Mouse (Mus musculus) adrenal gland, adult 18-20 months (tissue): Measurements from ENCODE around the gene Mrps27. TPM values are rescaled to one million over a fixed set of nuclear protein-coding genes. Genes with fewer than 3 reads are reported as not detected.
A peak's percentile ranks its signal among the peaks of the same experiment; 100 is the strongest.

Experiments used
- DNase-seq, 2 experiments: peaks; one replicate each; pipeline ENCODE4 v3.0.0; 2021 to 2022; ENCODE audit warnings: low spot score in 2 of 2
- total RNA-seq, 2 experiments: library from RNA; stranded (reverse); gene quantifications; 1 replicate in 1 of 2; 2 replicates in 1 of 2; pipeline ENCODE4 v1.2.3; 2021

Mrps27 gene
- total RNA-seq, 2 experiments from 2014 or later: 39.8 to 40.9 TPM

DNA sequence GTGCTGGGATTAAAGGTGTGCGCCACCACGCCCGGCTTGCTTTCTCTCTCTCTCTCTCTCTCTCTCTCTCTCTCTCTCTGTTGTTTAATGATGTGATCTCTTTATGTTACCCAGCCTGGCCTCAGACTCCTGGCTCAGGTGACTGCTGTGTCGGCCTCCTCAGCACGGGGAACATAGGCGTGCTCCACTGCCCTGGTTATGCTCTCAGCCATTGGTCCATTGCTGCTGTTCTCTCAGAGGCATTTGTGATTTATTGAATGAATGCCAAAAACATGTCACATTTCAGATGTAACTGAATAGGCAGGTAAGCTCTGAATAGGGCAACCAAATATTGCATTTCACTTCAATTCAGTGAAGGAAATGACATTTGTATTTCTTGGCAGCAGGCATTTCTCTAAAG is 41.3 kb downstream of the Mrps27 start:
- no peak for DNase-seq

DNA sequence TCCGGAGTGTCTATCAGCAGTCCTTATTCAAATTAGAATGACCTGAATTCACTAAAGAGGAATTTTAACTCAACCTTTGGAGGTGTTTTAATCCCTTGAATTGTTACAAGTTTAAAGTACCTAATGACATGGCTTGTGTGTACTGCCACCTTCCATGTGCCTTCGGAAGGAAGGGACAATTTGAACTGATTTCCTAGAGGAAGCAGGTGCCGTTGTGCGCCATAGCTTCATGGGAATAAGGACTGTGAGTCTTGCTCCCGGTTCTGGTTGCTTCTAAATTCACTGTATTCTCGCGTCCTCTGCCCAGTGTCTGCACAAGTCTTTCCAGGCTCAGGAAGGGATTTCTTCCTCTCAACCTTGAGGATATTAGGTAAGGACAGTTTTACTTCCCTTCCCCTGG is 41.8 kb downstream of the Mrps27 start:
- no peak for DNase-seq

DNA sequence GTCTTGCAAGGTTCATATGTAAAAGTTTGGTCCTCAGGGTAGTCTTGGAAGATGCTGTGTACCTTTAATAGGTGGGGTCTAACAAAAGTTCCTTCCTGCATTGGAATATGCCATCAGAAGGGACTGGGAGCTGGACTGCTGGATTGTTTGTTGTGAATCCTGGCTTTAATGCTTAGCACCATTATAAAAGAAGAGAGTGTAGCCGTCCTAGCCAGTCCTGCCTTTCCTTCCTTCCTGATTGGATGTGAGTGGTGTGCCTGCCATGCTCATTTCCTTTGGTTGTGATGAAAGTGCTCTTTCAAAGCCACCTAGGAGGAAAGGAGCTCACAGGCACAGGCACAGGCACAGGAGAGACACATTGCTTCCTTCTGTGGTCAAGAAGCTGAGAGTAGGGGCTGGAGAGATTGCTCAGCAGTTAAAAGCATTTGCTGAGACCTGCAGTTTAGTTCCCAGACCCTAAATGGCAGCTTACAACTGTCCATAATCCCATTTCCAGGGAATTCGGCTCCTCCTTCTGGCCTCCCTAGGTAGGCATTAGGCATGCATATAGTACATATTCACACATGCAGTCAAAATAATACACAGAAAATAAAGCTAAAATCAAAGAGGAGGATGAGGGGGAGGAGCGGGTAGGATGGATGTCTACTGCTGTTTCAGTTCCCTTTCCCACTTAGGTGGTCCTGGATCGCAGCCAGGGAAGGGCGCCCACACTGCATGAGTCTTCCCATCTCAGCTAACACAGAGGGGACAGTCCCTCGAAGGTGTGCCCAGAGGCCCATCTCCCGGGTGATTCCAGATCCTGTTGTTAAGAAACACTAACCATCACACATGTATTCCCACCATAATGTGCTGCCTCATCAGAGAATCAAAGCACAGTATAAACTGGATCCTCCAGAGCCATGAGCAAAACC is 43.6 kb downstream of the Mrps27 start:
- DNase-seq: no peak

DNA sequence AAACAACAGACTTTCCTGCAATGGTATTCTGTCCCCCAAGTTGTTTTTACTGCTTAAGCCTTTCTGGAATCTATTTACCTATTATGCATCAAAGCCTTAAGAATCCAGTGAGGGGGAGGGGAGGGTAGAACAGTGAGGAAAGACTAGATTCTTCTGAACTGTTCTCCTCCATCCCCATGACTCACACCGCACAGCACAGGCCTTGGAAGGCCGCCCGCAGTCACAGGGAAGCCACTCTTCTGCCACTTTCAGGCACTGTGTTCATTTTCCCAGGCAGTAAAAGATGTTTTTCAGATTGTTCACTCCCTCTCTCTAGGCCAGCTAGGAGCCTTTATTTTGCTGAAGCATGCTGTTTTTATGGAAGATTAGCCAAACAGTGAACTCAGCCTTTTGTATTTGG is 46.8 kb downstream of the Mrps27 start:
- peak; percentile 53 to 64 for DNase-seq

DNA sequence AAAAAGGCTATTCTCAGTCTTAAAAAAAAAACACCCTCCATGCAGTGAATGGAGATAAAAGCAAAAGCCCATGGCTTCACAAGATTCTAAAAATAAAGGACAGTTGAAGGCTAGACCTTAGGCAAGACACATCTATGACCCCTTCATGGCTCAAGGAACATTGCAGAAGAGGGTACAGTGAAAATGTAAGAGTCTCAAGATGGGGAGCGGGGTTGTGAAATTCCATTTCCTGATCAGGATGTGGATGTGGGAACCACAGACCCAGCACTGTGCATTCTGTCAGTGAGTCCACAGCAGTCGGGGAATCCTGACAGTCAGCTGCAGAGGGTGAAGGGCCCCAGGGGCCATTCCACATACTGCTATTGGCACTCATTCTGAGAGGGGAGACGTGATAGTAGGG is 48.5 kb downstream of the Mrps27 start:
- no peak for DNase-seq

DNA sequence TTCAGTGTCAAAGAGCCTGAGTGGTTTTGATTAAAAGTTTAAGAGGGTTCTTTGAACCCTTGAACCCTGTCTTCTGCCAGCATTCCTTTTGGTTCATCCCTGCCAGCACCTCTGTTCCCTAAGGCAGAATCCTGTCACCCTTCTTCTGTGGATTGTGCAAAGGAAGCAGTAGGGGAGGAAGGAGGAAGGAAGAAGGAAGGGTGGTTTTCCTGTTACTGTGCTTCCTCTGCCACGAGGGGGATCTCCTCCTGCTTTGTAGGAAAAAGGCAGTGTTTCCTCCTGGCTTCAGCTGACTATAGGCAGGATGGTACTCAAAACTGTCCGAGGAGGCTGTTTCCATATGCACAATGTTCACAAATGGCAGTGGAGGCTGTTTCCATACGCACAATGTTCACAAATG is 50.1 kb downstream of the Mrps27 start:
- no peak for DNase-seq

DNA sequence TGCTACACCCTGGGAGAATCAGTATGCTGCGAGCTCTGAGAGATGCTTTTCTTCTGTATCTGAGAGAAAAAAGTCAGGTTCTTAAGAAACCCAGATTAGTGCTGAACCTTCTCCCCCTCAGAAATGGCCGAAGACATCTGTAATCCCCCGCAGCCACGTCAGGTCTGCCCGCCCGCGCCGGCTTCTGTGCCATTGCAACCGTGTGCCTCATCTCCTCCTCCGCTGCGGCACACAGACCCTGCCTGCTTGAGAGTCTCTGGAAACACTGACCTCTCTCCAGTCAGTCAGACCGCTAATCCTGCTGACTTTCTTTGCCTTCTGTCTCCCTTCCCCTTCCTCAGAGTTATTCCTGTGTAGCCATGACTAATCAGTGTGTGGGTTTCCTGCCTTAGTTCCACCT is 50.9 kb downstream of the Mrps27 start:
- DNase-seq: no peak

DNA sequence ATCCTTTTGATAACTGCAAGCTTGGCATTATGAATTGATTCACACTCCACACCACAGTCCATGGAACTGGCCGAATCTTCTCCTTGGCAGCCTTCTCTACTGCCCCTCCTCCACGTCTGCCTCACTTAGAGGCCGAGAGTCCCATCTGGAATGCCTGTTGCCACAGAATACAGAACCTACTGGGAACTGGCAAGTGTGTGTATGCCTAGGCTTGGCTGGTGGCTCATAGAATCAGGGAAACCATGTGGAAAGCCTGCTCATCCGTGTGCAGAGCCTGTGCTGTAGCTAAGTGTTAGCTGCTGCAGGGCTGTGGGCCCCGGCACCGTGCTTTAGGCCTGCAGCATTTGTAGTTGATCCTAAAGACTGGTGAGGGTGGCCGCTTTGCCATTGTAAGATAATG is 52.6 kb downstream of the Mrps27 start:
- no peak for DNase-seq

DNA sequence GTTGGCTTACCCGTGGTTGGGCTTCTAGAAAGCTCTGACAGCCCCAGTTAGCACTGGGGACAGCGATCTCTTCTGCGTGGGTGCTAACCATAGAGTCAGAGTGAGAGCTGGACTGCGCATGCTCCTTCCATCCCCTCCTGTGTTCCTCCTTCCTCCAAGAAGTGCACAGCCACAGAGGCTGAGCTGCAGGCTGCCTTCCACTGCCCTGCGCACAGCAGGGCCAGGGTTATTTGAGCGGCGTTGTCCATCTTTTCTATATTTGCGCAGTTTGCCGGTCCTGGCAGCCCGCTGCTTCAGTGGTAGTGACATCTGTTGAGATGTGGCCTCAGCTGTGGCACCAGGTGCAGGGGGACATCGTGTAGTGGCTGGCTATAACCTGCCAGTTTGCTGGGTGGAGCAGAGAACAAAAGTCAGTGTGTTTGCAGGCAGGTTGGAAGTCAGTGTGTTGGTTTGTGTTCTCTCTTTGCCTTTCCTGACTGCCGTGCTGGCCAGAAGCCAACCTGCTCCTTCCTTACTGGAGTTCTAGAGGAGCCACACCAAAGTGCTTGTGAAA is 53.6 kb downstream of the Mrps27 start:
- DNase-seq: peak in 1 of 2 experiments; percentile 40

DNA sequence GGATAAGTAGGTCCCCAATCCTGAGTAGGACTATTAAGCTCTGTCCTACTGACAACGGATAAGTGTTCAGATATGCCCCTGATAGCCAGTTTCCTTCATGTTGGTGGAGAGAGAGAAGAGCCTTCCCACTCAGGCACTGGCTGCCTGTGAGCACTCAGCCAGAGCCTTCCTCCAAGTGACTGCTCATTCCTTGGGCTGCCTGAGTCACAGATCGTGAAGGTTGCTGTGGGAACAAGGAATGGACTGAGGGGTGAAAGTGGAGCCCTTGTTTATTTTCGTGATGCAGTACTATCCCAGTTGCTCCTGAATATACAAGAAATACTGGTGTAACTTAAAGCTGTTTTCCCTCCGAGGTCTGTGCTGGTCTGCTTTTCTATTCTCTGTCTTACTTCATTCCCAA is 54.8 kb downstream of the Mrps27 start:
- DNase-seq: no peak

DNA sequence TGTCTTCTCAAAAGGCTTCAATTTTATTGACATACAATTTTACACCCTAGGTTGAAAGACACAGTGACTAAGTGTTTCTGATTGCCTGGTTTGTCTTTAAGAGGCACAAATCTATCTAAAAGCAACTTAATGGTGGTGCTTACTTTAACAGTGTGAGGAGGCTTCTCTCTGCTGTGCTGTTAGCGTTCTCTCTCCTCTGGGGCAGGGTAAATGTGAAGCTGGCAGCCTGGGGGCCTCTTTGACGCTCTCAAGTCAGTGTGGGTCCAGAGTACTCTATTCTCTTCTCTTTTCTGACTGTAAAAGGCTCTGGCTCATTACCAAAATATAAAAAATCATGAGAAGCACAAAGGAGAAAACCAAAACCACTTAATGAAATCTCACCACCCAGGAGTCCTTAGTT is 64.6 kb downstream of the Mrps27 start:
- DNase-seq: no peak

DNA sequence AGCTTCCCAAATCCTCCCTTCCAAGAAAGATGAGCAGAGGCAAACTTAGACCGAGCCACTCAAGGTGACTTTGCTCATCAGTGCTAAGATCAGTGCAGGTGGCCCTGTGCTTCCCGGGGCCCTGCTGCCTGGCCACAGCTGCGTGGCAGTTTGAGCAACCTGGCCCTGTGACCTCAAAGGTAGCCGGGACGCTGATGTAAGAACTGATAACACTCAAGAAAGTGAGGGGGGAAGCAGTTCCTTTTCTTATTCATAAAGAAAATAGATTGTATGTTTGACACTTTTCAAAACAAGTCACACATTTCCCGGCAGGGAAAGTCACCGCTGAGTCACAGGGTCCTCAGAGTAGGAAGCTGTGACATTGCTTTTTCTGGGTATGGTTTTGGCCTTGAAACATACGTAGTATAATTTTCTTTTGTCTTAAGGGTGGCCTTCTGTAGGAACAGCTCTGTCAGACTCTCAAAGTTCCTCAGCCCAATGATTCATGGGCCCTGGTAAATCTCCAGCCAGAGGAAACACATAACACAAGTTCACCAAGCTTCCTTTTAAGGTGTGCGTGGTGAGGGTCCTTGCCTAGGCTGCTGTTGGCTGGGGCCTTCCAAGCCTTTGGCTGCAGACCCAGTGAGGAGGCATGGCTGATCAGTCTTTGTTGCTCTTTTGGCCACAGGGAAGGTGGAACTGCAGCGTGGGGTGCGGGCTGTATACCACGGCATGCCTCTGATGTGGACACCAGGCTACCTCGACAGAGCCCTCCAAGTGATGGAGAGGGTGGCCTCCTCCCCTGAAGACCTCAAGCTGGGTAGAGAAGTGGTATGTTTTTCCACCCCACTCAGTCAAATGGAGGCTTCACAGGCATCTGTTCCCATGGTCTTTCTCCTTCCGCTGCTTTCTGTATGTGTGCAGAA is 66.3 kb downstream of the Mrps27 start:
- peak in 1 of 2 experiments; percentile 24 for DNase-seq

DNA sequence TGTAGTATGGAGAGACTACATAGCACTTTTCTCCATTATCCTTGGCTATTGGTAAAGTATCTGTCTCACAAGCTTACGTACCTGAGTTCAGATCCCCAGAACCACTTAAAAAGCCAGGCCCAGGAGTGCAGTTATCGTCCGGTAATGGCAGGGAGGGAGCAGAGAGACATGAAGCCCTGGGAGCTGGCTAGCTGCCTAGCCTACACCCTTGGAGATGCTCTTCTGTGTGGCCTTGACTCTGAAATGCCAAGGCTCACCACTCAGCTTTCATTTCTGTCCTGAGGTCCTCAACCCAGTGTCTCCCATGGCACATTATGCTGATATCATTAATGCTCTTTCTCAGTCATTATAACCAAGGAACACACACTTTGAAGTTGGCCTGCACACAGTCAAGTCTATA is 67.2 kb downstream of the Mrps27 start:
- DNase-seq: peak; percentile 53 to 61

DNA sequence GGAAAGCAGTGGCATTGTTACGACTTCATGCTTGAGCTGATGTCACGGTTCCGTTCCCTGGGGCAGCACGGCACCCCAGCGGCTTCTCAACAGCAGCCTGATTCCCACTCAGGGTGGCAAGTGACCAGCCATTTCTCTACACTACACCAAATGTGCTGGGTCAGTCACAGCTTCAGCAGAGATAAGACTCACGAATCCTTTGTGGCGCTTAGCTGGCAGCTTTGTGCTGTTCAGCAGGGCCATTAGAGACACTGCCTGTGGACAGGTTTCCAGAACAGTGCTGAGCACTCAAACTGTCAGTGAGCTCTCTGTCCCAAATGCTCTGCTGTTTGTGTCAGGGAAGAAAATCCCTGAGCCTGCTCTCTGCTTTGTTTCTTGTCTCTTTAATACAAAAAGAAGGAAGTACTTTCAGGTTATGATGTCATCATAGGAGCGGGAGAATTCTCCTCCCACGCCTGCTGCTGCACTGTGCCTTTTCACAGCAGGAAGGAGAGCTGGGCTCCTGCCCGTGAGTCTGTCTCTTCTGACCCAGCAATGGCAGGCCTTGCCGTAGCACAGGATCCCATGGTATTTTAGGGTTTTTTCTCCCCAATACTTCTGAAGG is 68.0 kb downstream of the Mrps27 start:
- peak in 1 of 2 experiments; percentile 42 for DNase-seq

DNA sequence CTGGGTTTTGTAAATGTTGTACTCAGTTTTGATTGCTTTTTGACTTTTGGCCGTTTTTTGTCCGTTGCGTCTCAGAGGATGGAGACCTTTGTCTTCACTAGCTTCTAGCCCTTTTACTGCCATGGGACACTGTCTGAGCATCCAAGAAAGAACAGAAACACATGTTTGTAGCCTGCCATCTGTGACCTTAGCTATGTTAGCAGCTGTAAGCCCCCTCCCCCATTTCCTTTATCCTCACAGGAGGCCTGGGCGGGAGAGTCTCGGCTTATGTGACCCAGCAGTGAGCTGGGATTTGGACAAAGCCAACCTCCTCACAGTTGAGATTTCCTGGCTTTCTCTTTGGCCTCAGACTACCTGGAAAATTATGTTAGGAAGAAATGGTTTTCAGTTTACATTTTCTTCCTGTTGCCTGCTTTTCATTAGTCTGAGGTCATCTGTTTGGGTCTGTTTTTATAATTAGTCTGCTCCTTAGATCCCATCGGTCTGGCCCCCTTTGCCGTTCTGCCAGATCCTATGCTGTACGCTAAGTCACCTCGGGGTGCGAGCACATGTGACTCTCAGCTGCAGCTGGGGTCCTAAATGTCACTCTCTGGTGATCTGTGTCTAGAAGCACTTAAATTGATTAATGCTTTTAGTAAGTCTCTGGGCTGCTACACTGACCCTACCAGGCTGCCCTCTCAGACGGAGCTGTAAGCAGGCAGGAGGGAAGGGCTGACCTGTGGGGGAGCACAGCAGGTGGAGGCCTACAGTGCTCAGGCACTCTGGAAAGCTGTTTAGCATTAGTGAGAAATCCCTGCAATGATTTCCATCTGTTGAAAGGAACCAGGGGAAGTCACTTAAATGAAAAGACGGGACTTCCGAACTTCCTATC is 69.1 kb downstream of the Mrps27 start:
- DNase-seq: no peak

DNA sequence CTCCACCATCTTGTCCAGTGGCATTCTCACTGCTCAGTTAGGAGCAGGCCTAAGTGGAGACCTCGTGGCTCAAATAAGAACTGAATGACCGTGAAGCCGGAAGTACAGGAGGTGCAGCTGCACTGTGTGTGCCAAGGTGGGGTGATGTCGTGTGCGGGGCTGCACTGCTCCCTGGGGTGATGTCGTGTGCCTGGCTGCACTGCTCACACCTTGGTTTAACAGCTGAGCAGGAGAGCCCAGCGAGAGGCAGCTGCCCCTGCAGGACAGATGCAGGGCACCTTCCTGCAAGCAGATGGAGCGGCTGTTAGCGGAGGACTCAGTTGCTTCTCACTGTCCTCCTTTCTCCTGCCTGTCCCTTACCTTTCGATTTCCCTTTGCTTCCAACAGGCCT is 69.8 kb downstream of the Mrps27 start:
- DNase-seq: no peak

DNA sequence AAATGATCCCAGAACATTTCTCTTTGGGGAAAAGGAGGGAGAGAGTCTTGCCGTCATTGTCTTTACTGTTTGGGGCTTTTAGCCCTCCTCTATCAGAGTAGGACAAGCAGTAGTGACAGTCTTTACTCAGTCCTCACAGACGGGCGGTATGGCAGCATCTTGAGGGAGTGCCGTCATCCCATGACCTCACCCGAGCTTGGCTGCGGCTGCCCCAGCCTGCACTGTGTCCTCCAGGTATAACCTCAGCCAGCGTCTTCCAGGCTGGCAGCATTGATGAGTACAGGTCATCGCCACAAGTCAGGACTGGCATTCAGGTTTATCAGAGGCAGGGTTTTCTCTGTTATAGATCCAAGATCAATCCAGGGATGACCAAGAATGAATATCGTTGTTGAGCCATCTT is 72.0 kb downstream of the Mrps27 start:
- no peak for DNase-seq

DNA sequence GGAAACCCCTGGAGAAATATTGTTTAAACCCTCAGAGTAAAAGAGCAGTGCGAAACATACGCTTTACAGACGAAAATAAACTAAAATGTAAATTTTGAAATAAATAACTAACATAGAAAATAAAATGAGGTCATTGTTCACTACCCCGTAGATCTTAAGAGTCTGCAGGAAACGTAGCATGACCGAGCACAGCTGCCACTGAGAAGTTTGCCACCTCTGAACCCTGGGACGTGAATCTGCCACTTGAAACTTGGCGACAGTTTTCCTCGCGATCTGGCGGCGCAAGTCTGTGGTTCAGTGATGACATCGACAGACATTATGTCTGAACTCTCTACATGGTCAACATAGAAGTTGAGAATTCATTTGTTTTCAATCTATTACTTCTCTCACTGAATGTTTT is 79.0 kb downstream of the Mrps27 start:
- DNase-seq: no peak

DNA sequence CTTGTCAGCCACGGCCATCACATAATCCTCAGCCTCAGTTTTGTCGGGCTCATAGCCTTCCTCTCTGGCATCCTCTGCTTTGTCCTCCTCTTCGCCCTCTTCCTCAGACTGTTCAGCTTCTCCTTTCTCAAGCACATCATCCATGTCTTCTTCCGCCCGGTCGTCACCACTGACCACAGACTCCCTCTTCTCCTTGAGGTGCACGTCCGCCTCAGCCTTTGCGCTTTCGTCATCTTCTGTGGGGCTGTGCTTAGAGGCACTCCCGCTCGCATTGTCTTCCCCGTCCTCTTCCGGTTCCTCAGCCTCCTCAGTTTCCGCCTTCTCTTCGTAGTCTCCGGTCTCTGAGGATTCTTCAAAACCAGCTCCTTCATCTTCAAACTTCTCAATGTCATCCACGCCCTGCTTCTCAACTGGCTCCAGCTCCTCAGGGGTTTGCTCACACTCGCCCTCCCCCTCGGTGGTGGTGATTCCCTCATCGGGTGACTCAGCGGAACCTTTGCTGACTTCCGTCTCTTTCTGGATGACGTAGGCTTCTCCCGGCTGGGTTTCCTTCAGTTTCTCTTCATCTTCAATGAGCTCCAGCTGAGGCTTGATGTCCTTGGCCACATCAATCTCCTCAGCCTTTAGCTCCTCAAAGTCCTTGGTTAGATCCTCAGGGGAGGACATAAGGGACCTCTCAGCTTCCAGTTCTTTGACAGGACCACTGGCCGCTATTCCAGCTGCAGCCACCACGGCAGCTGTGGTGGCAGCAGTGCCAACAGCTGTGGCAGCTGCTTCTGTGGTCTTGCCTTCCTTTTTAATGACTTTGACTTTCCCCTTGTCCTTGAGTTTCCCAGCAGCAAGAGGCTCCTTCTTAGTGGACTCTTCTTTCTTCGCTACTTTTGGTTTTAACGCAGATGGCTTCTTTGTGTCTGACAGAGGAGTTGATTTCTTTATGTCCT is 88.8 kb downstream of the Mrps27 start:
- no peak for DNase-seq
